Mouse (Mus musculus): ENCODE measurements at regions not wholly inside any gene's neighbourhood (a gene's known extent, or its start where the extent isn't known, plus 50 kb on each side); places are given as distances from the start of the nearest gene placed in this dataset.

DNA sequence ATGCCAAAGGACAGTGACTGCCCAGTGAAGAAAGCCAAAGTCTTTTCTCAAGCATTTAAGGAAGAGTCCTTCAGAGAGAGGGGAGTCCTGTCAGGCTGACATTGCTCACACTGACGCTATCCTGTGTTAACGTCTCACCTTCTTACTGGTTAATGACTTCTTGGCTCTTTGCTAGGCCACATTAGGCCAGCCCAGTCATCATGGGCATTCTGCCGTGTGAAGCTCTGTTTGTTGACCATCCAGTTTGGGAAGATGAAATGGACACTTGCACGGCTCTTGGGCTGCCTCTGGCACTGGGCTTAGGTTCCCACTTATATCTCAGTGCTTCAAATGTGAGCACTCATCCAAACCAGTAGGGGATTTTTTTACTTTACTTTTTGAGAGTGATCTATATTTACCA is 196.5 kb downstream of the Dact1 start:
- TF ChIP-seq CTCF (IDR thresholded peaks at IDR 0.05): no peak
- no peak for TF ChIP-seq POLR2A (IDR thresholded peaks at IDR 0.05; ENCODE audit: insufficient read depth, low read depth, low read length)
